Mouse (Mus musculus) cerebral cortex, adult 2 months (tissue): ENCODE data around the gene Vmn1r39.

ENCODE experiments used
- WGBS: fragments of 180-500 bp; shearing (Covaris S2); methylation state at CpG from one replicate; pipeline ENCODE4 v1.1.7; 2018; 5-methylcytosine and 5-hydroxymethylcytosine counted together

Vmn1r39 gene

DNA sequence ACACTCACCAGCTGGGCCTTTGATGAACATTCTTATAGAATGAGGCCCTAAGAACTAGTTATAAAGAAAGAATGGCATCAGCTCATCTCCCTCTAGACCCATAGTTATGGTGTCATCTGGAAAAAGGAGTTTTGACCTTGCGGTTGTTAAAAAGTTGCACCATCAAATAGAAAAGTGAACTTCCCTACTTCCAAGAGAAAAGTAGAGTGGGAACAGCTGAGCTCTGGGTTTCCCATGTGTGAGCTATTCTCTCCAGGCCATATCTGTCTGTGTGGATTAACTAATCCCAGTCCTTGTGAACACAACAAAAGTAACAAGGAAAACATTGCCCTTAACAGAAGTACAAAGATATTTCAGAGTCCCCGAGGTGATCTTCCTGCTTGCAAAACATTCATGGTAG, at the start of gene Vmn1r39:
Gene Vmn1r39 (minus strand): TSS at position 101 of the 400 bp plus-strand sequence.
- 93% methylated on average over 2 of the region's 2 CpGs for WGBS

DNA sequence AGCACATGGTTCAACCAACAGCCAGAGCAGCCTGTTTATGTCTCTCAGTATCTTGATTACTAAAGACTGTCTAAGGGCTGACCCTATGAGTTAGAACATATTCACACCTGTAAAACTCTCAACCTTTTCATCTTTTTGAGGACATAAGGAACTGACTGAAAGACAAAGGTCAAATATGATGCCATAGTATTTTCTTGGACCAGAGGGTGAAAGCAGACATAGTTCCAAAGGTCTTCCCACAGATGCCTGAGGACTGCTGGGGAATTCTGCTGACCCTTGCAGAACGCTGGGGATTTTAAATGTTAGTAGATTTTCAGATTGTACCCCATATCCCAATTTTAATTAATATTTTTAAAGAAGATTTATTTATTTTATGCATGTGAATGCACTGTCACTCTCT, 47.9 kb upstream of the Vmn1r39 start:
- 89% methylated on average over 1 of the region's 1 CpGs for WGBS

DNA sequence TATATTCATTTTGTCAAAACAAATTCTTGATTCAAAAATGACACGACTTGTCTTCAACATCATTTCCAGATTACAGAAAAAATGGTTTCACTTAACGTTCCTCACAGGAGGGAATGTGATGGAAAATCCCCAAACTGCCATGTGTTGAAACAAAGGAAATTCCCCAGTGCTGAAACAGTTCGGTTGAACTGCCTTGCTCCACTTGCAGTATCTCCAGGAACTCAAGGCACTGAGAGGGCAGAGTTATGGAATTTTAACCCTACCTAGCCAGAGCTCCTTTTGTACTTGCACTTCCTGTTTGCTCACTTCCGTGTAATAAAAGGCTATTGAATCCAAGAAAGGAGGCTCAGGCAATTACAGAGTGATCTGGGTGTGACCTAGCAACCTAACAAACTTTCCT, 38.5 kb upstream of the Vmn1r39 start:
- WGBS = 45% methylated on average over 4 of the region's 4 CpGs

DNA sequence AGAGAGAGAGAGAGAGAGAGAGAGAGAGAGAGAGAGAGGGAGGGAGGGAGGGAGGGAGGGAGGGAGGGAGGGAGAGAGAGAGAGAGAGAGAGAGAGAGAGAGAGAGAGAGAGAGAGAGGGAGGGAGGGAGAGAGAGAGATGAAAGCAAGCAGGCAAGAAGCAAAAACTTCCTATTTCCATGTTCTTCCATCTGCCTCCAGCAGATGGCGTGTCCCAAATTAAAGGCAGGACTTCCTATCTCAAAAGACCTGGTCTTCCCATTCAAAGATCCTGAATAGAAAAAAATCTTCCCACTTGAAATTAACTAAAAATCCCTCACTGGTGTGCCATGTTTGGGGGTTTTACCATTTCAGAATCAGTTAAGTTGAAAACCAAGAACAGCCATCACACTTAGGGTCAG, 30.2 kb upstream of the Vmn1r39 start:
- WGBS = 11% methylated on average over 1 of the region's 1 CpGs

DNA sequence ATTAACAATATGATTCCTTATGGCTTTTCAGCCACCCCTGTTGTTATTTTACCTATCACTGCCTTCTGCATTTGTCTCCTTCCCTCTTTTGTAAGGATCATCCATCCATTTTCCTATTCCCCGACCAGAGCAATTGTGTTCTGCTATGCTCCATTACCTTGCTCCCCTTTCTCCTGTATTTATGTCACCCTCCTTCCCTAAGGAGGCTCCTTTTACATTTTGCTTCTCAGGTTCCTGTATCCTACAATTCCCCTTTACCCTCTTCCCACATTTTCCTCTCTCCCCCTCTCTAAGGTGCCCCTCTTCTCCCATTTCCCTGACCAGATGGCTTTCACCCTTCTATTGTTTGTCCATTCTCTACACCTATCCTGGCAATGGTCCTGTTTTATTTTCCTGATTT, 4.1 kb downstream of the Vmn1r39 start:
- WGBS = 81% methylated on average over 1 of the region's 1 CpGs

DNA sequence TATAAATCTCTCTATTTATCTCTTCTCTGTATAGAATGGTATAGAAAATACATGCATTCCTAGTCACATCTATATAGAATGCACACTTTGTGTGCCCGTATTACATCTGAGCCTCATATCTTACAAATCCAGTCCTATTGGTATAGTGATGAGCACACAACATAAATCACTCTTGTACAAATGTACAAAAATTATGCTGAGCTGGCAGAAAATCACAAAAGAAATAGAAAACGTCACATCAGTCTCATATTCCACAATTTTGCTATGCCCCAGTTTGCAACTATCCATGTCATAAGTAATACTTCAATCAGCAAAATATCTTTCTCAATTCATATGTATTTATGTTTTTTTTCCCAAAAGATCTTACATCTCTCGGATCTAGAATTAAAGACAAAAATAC, 4.7 kb downstream of the Vmn1r39 start:
- WGBS = 93% methylated on average over 3 of the region's 3 CpGs

DNA sequence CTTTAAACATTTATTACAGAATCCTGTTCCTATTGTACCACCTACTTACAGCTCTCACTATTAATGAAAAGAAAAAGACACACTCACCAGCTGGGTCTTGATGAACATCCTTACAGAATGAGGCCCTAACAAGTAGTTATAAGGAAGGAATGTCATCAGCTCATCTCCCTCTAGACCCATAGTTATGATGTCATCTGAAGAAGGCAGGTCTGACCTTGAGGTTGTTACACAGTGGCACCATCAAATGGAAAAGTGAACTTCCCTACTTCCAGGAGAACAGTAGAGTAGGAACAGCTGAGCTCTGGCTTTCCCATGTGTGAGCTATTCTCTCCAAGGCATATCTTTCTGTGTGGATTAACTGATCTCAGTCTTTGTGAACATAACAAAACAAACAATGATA, 27.9 kb downstream of the Vmn1r39 start, which contains the start of gene Vmn1r38:
Gene Vmn1r38 (minus strand): TSS at position 101 of the 400 bp plus-strand sequence.

